In the genomic region with DNA sequence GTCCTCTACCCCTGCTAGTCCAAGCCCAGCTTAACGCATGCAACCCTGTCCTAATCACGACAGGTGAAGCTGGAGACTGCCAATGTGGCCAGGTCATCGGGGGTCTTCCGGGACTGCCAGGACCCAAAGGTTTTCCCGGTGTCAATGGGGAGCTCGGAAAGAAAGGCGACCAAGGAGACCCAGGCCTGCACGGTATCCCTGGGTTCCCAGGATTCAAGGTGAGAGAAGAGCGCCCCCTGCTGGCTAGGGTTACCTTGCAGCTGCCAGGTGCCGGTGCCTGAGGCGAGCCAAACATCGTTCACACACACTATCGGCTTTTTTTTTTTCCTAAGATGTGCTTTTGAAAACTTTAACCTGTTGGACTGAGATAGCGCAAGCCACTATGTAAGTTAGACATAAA, we compare ENCODE assay signal across 9 mouse cellular contexts. TPM values are rescaled to one million over a fixed set of nuclear protein-coding genes. Genes with fewer than 3 reads are reported as not detected.
DNase-seq lines count a peak whose midpoint lies in the region; ATAC-seq lines count a peak whose summit lies in the region.
"Had no signal": no experiment of that assay in that cellular context is flagged by ENCODE, and none has a peak within 500 bp of the region (broad histone marks: within the 10 kb centered on the region; RNA-seq: fewer than 3 reads in every experiment).

No protein-coding gene starts in this region.

- H3K9ac ChIP-seq in neural tube, embryonic 15.5 days (replicated peaks) = no peak overlapping the region
- H3K9ac ChIP-seq: neural tube, embryonic 12.5 days had no signal

- WGBS in neural tube, embryonic 15.5 days = 57% methylated on average over 14 of the region's 14 CpGs

- no peak overlapping the region for H3K4me2 ChIP-seq in neural tube, embryonic 15.5 days
- H3K4me2 ChIP-seq: neural tube, embryonic 12.5 days had no signal

- no peak for ATAC-seq in neural tube, embryonic 15.5 days (ENCODE audit: low FRiP score)
- ATAC-seq in megakaryocyte, adult 5-6 weeks (ENCODE audit: poor library complexity, severe bottlenecking) = 0 out of 2 replicates have a peak, but pooled peaks have one; percentile 45

- no peaks in the 10 kb centered on the region for H3K9me3 ChIP-seq in neural tube, embryonic 15.5 days (replicated peaks)
- H3K9me3 ChIP-seq: neural tube, embryonic 12.5 days had no signal

- H3K27ac ChIP-seq in neural tube, embryonic 15.5 days (replicated peaks) = no peak overlapping the region
- H3K27ac ChIP-seq: neural tube, embryonic 12.5 days had no signal

- H3K27me3 ChIP-seq in neural tube, embryonic 15.5 days (replicated peaks) = no peaks in the 10 kb centered on the region
- H3K27me3 ChIP-seq: neural tube, embryonic 12.5 days had no signal

- H3K36me3 ChIP-seq in neural tube, embryonic 15.5 days = no peaks in the 10 kb centered on the region
- H3K36me3 ChIP-seq: neural tube, embryonic 12.5 days had no signal

- H3K4me3 ChIP-seq in neural tube, embryonic 15.5 days (replicated peaks) = no peak overlapping the region
- H3K4me3 ChIP-seq: neural tube, embryonic 12.5 days had no signal

- peak; percentile 43 to 54 for DNase-seq in frontal cortex, postnatal 25 days (ENCODE audit: low spot score in 2 of 2)
- no peak for DNase-seq in frontal cortex, postnatal 10 days (ENCODE audit: low spot score in 2 of 2)
- peak; percentile 56 for DNase-seq in neural tube, embryonic 10.5 days (ENCODE audit: extremely low spot score, low spot score)
- DNase-seq in adrenal gland, postnatal 36 days = peak; percentile 50 to 70
- peak; percentile 76 for DNase-seq in gastrocnemius, postnatal 10 days
- peak; percentile 71 for DNase-seq in urinary bladder, postnatal 25 days (ENCODE audit: low spot score)

- peaks cover 9% of the 10 kb centered on the region for H3K4me1 ChIP-seq in neural tube, embryonic 15.5 days
- H3K4me1 ChIP-seq: neural tube, embryonic 12.5 days had no signal

RNA-seq across cellular contexts. Expression of a gene that starts 57.4 kb away (rescaled TPM):
- polyA plus RNA-seq in neural tube, embryonic 15.5 days (2015; fragmentation: Nextera tagmentation; extraction: Ambion mirVana) = 1.00 and 3.0 TPM in 2 replicates
- 10 to 100 TPM in 1 of 2 experiments, 1 to 10 TPM in 1; 6.7 to 12.5 TPM for total RNA-seq in adrenal gland, postnatal 36 days (2021)
- 1 to 10 TPM; 1.1 TPM for total RNA-seq in gastrocnemius, postnatal 10 days (2021)
- 2.5 and 3.5 TPM in 2 replicates for total RNA-seq in megakaryocyte, adult 5-6 weeks (2015)
- 3.3 and 7.7 TPM in 2 replicates for total RNA-seq in megakaryocyte, adult 5-6 weeks (2017)

Comparison
In these comparisons a context has a peak if more than half of its experiments do, and no peak if none do; other contexts are left out.
1. DNase-seq: peak in frontal cortex, postnatal 25 days (2 of 2), neural tube, embryonic 10.5 days (single experiment), adrenal gland, postnatal 36 days (2 of 2), gastrocnemius, postnatal 10 days (single experiment) and urinary bladder, postnatal 25 days (single experiment); none in frontal cortex, postnatal 10 days (0 of 2).